Mouse (Mus musculus): ENCODE measurements around the gene Ing2.

DNA sequence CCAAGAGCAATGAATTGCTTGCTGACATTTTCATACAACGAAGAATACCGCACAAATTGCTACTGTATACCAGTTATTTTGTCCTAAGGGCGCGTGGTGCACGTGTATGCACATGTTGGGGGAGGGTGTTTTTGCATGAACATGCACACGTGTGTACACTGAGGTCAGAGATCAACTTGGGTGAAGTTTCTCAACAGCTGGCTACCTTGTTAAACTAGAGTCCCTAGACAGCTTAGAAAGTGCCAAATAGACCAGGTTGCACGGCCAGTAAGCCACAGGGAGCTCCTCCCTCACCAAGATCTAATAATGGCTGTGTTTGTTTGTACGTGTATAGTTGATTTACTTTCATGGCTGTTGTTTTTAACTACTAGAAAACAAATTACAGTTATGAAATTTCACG, 25.8 kb downstream of the Ing2 start:
- TF ChIP-seq POLR2A (IDR thresholded peaks at IDR 0.05; ENCODE audit: control insufficient read depth, extremely low read depth, insufficient read depth, low read length, poor library complexity) (no peak), CTCF (IDR thresholded peaks at IDR 0.05; ENCODE audit: borderline replicate concordance, control insufficient read depth, extremely low read depth, insufficient read depth, low read length, poor library complexity) (no peak)
